Mouse (Mus musculus) neutrophil, adult 59 days (primary cell): ENCODE results near the gene Gm5724. TPM values are rescaled to one million over a fixed set of nuclear protein-coding genes. Genes with fewer than 3 reads are reported as not detected.

Source experiments
- total RNA-seq, 2 experiments: library from RNA; stranded (reverse); gene quantifications; 1 replicate in 1 of 2; 2 replicates in 1 of 2; pipeline ENCODE4 v1.2.4; 2023

The Gm5724 gene
- not detected for total RNA-seq

GRCm38 (mm10) chr6:141773710-141774109 lies at the start of gene Gm5724:
Gm5724 (minus strand) TSS chr6:141773810.

Other genes with a start within 250 kb of the Gm5724 start
- not detected for gene Slco1c1, start 249.4 kb downstream of the Gm5724 start, total RNA-seq
- gene Slco1b2, start 144.3 kb downstream of the Gm5724 start, total RNA-seq, result not detected
- not detected for gene Slco1a4, start 82.4 kb upstream of the Gm5724 start, total RNA-seq
- gene Slco1a1, start 173.2 kb upstream of the Gm5724 start, total RNA-seq, result not detected
- gene Gm6614, start 237.6 kb upstream of the Gm5724 start, total RNA-seq, result not detected